Mouse (Mus musculus): Measurements from ENCODE around the gene Arid3b. TPM values are rescaled to one million over a fixed set of nuclear protein-coding genes. Genes with fewer than 3 reads are reported as not detected.
A peak's percentile ranks its signal among the peaks of the same experiment; 100 is the strongest.

Arid3b gene
- polyA plus RNA-seq, 1 experiment from 2014 or later, result 4.3 TPM

DNA sequence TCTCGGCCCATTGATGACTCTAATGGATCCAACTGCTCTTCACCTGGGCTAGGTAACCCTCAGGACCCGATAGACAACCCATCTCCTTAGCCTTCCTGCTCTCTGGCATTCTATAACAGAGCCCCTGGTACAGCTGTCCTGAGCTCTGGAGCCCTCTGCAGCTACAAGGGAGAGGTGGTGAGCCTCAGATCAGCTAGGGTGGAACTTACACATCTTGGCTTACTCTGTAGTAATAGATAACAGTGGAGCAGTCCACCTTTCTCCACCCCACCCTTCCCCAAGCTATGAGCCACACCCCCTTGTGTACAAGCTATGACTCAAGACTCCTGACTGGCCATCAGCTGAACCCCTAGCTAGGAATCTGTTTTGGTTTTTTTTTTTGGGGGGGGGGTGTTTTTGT lies 65.8 kb downstream of the Arid3b start:
- H3K4me3 ChIP-seq (ENCODE audit: low read length), result no peak overlapping the region
- H3K27me3 ChIP-seq (ENCODE audit: control insufficient read depth, insufficient read depth, low read depth, low read length), result no peaks in the 10 kb centered on the region
- no peaks in the 10 kb centered on the region for H3K36me3 ChIP-seq (ENCODE audit: control insufficient read depth, insufficient read depth, low read length)
- H3K27ac ChIP-seq (ENCODE audit: low read length), result no peak overlapping the region
- H3K4me1 ChIP-seq (replicated peaks; ENCODE audit: control insufficient read depth, insufficient read depth, low read length), result peaks cover 4% of the 10 kb centered on the region; the same call in 1 of the 2 replicates
- WGBS, result 87% methylated on average over 2 of the region's 2 CpGs
- no peak overlapping the region for H3K4me2 ChIP-seq (ENCODE audit: low read depth, low read length)
- no peak for ATAC-seq (ENCODE audit: low read depth)
- no peaks in the 10 kb centered on the region for H3K9me3 ChIP-seq (ENCODE audit: control insufficient read depth, low read length)
- no peak overlapping the region for H3K9ac ChIP-seq (ENCODE audit: low read length)

DNA sequence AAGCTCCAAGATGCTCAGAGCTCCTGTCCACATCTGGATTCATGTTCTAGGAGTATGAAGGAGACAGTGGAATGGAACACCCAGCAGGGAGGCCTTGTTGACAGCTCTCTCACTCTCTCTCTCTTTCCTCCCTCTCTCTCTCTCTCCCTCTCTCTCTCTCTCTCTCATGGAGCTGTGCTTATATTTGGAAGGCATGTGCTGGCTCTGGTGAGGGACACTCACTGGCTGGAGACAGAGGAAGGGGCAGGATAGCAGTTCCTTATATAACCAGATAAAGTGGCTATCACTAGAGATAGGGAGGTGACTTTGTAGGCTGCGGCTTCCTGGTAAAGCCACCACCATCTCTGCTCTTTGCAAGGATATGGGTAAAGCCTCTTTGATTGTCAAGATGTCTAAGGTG lies 66.4 kb downstream of the Arid3b start:
- Histone ChIP-seq H3K9ac (ENCODE audit: low read length) (no peak overlapping the region), H3K4me2 (ENCODE audit: low read depth, low read length) (no peak overlapping the region)
- 89% methylated on average over 1 of the region's 1 CpGs for WGBS

DNA sequence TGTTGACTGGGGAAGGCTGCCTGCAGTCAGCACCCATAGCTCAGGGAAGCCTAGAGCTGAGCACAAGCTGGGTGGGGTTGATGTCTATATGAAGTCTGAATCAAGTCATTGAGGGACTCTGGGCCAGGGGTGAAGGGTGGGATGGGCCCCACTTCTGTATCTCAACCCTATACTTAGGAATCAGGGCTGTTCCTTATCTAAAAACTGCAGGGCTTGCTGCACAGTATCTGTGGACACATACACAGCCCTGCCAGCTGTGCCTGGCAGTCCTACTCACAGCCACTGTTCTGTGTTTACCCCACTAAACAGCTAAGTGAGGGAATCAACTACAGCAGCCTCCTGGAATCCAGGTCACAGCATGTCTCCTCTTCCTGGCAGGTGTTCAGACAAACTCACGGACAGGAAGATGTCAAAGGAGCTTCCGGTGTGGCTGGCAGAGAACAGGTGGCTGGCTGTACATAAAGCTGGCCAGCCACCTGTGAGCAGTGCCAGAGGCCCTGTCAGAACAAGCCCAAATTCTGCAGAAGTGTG lies 67.0 kb downstream of the Arid3b start:
- no peaks in the 10 kb centered on the region for H3K36me3 ChIP-seq (ENCODE audit: control insufficient read depth, insufficient read depth, low read length)
- 0 out of 2 replicates have a peak overlapping the region, but pooled peaks have one; percentile 31 for H3K27ac ChIP-seq (ENCODE audit: low read length)
- no peaks in the 10 kb centered on the region for H3K27me3 ChIP-seq (ENCODE audit: control insufficient read depth, insufficient read depth, low read depth, low read length)
- no peaks in the 10 kb centered on the region for H3K9me3 ChIP-seq (ENCODE audit: control insufficient read depth, low read length)
- no peak overlapping the region for H3K4me2 ChIP-seq (ENCODE audit: low read depth, low read length)
- no peak overlapping the region for H3K9ac ChIP-seq (ENCODE audit: low read length)
- 30% methylated on average over 2 of the region's 2 CpGs for WGBS
- ATAC-seq (ENCODE audit: low read depth), result no peak
- peaks cover 4% of the 10 kb centered on the region; the same call in 1 of the 2 replicates for H3K4me1 ChIP-seq (replicated peaks; ENCODE audit: control insufficient read depth, insufficient read depth, low read length)
- H3K4me3 ChIP-seq (ENCODE audit: low read length), result no peak overlapping the region

More for the DNA sequence above, 66.4 kb downstream of the Arid3b start:
- Histone ChIP-seq H3K4me3 (ENCODE audit: low read length) (no peak overlapping the region), H3K27ac (ENCODE audit: low read length) (no peak overlapping the region), H3K36me3 (ENCODE audit: control insufficient read depth, insufficient read depth, low read length) (no peaks in the 10 kb centered on the region), H3K4me1 (replicated peaks; ENCODE audit: control insufficient read depth, insufficient read depth, low read length) (peaks cover 4% of the 10 kb centered on the region; the same call in 1 of the 2 replicates), H3K27me3 (ENCODE audit: control insufficient read depth, insufficient read depth, low read depth, low read length) (no peaks in the 10 kb centered on the region), H3K9me3 (ENCODE audit: control insufficient read depth, low read length) (no peaks in the 10 kb centered on the region)
- ATAC-seq (ENCODE audit: low read depth), result no peak

DNA sequence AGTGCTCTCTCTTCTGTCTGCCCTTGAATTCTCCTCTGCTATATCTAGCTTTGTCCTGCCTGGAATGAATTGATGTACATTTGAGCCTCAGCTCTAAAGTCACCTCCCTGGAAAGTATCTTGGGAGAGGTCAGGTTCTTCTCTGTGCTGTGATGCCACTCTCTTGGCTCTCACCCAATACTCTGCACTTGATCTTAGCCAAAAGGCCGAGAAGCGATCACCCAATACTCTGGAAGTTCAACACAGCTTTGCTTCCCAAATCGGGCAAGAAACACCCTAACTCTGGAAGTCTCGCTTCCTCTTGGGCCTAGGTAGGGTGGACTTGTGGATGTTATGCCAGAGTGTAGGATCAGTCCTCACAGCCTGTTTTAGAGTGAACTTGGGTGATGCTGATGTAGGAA lies 69.4 kb downstream of the Arid3b start:
- Histone ChIP-seq H3K4me1 (replicated peaks; ENCODE audit: control insufficient read depth, insufficient read depth, low read length) (peaks cover 22% of the 10 kb centered on the region), H3K9me3 (ENCODE audit: control insufficient read depth, low read length) (no peaks in the 10 kb centered on the region), H3K27ac (ENCODE audit: low read length) (no peak overlapping the region), H3K4me2 (ENCODE audit: low read depth, low read length) (no peak overlapping the region), H3K27me3 (ENCODE audit: control insufficient read depth, insufficient read depth, low read depth, low read length) (no peaks in the 10 kb centered on the region), H3K36me3 (ENCODE audit: control insufficient read depth, insufficient read depth, low read length) (no peaks in the 10 kb centered on the region), H3K4me3 (ENCODE audit: low read length) (no peak overlapping the region), H3K9ac (ENCODE audit: low read length) (no peak overlapping the region)
- ATAC-seq (ENCODE audit: low read depth), result no peak
- 82% methylated on average over 4 of the region's 4 CpGs for WGBS

DNA sequence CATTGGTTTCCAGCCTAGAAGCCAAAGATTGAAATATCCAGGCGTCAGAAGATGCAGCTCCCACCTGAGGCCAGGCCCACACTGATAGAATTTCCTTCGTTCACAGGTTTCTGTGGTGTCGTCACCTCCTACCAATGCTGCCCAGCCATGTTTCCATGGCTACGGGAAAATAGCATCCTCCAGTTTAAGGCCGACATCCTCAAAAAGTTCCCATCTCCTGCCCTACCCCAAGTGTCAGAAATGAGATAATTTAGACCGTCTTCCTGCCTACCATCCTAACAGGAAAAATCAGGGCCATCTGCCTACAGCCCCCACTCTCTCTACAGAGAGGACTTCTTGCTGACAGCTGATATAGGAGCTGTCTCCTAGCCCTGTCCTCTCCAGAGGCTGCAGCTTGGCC lies 70.2 kb downstream of the Arid3b start:
- peak overlapping the region; percentile 99 for H3K9ac ChIP-seq (ENCODE audit: low read length)
- peaks cover 28% of the 10 kb centered on the region for H3K4me1 ChIP-seq (replicated peaks; ENCODE audit: control insufficient read depth, insufficient read depth, low read length)
- peak overlapping the region; percentile 98 for H3K4me2 ChIP-seq (ENCODE audit: low read depth, low read length)
- no peak for ATAC-seq (ENCODE audit: low read depth)
- H3K27ac ChIP-seq (ENCODE audit: low read length), result no peak overlapping the region
- WGBS, result 34% methylated on average over 6 of the region's 6 CpGs
- H3K27me3 ChIP-seq (ENCODE audit: control insufficient read depth, insufficient read depth, low read depth, low read length), result no peaks in the 10 kb centered on the region
- H3K36me3 ChIP-seq (ENCODE audit: control insufficient read depth, insufficient read depth, low read length), result no peaks in the 10 kb centered on the region; the same call in 1 of the 2 replicates
- H3K9me3 ChIP-seq (ENCODE audit: control insufficient read depth, low read length), result no peaks in the 10 kb centered on the region
- peak overlapping the region; percentile 97 for H3K4me3 ChIP-seq (ENCODE audit: low read length)

DNA sequence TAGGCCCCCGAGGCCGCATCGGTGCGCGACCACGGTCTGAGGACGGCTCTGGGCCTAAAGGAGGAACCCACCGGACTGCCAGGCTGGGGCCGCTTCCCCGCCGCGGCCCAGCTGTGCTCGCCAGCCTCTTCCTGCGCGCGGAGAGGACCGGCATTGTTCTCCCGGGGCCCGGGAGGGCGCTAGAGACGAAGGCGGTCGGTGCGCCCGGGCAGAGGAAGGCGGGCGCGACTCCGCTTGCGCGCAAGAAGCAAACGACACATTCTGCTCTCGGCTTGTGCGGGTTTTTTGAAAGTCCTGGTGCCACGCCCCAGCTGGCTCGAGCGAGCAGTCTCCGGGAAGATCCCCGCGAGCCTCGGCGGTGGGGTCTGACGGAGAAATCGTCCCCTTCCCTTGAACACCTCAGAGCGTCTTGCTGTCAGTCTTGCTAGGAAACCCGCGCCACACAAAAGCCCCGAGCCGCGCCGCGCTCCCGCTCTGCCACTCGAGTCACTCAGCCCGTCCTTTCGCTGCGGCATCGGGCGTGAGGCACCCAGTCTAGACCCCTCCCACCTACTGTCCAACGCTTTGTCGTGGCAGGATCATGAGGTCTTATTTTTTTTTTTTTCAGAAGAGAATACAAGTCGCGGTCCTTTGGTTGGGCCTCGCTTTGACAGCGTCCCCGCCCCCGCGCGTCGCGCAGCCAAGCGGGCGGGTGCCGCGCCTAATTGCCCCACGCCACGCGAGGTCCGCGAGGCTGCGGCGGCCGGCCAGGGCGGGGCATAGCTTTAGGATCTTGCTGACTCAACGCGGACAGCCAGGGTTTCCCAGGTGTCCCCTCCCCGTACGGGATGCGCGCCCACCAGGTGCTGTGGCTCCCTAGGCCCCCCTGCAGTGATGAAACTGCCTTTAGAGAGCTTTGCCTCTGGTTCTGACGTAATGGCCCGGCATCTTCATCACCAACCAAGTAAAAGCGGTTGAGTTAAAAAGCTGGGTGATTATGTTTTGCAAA lies 70.9 kb downstream of the Arid3b start, which contains the start of gene Clk3:
TSS of gene Clk3 (minus strand) at position 497 of the 988 bp plus-strand sequence.
- H3K4me2 ChIP-seq (ENCODE audit: low read depth, low read length), result peak within 1 kb of the TSS; percentile 98
- peak within 1 kb of the TSS; percentile 97 for H3K4me3 ChIP-seq (ENCODE audit: low read length)
- under 1% methylated on average over 93 of the region's 93 CpGs for WGBS
- peaks cover 28% of the 10 kb centered on the region for H3K4me1 ChIP-seq (replicated peaks; ENCODE audit: control insufficient read depth, insufficient read depth, low read length)
- H3K27ac ChIP-seq (ENCODE audit: low read length), result peak within 1 kb of the TSS; percentile 95
- no peaks in the 10 kb centered on the region for H3K9me3 ChIP-seq (ENCODE audit: control insufficient read depth, low read length)
- peaks cover 3% of the 10 kb centered on the region for H3K36me3 ChIP-seq (ENCODE audit: control insufficient read depth, insufficient read depth, low read length)
- no peaks in the 10 kb centered on the region for H3K27me3 ChIP-seq (ENCODE audit: control insufficient read depth, insufficient read depth, low read depth, low read length)
- peak within 1 kb of the TSS; percentile 99 for H3K9ac ChIP-seq (ENCODE audit: low read length)
- peak; percentile 55 for ATAC-seq (ENCODE audit: low read depth)

DNA sequence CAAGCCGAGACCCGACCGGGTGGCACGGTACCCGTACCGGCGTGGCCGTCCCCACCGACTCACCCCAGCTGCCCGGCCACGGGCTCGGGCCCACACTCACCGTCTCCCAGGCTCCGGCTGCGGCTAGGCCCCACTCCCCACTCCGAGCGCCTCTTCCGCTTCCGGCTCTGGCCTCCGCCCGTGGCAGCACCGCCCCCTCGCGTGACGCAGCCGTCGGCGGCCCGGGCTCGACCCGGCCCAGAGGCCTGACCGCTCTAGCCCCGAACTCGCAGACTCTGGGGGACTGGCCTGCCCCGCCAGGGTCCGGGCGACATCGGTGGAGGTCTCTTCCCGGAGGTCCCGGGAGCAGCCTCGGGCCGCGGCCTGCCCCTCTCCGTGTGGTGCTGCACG lies 71.6 kb downstream of the Arid3b start:
- Histone ChIP-seq H3K27ac (ENCODE audit: low read length) (peak overlapping the region; percentile 95), H3K27me3 (ENCODE audit: control insufficient read depth, insufficient read depth, low read depth, low read length) (no peaks in the 10 kb centered on the region), H3K9me3 (ENCODE audit: control insufficient read depth, low read length) (no peaks in the 10 kb centered on the region), H3K9ac (ENCODE audit: low read length) (peak overlapping the region; percentile 99), H3K4me3 (ENCODE audit: low read length) (peak overlapping the region; percentile 97), H3K4me2 (ENCODE audit: low read depth, low read length) (peak overlapping the region; percentile 98), H3K36me3 (ENCODE audit: control insufficient read depth, insufficient read depth, low read length) (peaks cover 10% of the 10 kb centered on the region), H3K4me1 (replicated peaks; ENCODE audit: control insufficient read depth, insufficient read depth, low read length) (peaks cover 28% of the 10 kb centered on the region)
- under 1% methylated on average over 40 of the region's 45 CpGs for WGBS
- ATAC-seq (ENCODE audit: low read depth), result peak; percentile 95

DNA sequence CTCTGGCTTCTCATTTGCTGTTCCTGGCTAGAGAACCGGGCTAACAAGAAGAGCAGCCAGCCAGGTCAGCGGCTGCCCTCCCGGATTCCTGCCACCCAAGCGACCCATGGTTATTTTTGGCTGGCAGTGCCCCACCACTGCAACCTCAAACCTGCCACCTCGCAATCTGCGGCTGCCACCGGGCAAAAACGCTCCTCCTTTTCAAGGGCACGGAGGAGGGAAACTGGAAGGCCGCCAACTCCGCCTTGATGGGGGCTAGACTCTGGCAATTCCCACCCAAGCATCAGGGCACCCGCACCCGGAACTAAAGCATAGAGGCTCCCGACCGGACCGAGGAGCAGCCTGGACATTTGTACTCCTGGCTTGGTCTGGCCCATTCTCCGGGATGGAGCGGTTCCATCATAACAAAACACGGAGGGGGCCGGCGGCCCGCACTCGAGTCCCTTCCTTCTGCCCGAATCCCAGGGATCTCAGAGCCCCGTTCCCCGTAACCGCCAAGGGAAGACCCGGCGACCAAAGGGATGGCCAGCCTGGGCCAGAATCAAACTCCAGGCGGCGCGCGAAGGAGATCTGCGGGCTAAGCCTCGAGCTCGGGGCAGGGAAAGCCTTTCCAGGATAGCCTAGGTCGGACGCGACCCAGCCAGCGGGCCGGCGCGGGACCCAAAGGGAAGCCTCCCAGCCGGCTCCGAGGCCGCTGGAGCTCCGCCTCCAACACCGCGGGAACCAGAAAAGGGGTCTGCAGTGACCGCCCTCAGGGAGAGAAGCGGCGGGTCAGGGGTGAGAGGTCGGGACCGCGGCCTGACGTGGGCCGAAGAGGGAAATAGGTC lies 72.2 kb downstream of the Arid3b start:
- peak overlapping the region; percentile 98 for H3K4me2 ChIP-seq (ENCODE audit: low read depth, low read length)
- H3K27me3 ChIP-seq (ENCODE audit: control insufficient read depth, insufficient read depth, low read depth, low read length), result no peaks in the 10 kb centered on the region
- H3K27ac ChIP-seq (ENCODE audit: low read length), result peak overlapping the region; percentile 95
- peak overlapping the region; percentile 97 for H3K4me3 ChIP-seq (ENCODE audit: low read length)
- H3K9ac ChIP-seq (ENCODE audit: low read length), result peak overlapping the region; percentile 99
- ATAC-seq (ENCODE audit: low read depth), result peak; percentile 71
- H3K4me1 ChIP-seq (replicated peaks; ENCODE audit: control insufficient read depth, insufficient read depth, low read length), result peaks cover 29% of the 10 kb centered on the region
- peaks cover 14% of the 10 kb centered on the region for H3K36me3 ChIP-seq (ENCODE audit: control insufficient read depth, insufficient read depth, low read length)
- H3K9me3 ChIP-seq (ENCODE audit: control insufficient read depth, low read length), result no peaks in the 10 kb centered on the region
- WGBS, result under 1% methylated on average over 56 of the region's 57 CpGs
